Mouse (Mus musculus): ENCODE results near the gene 2900011O08Rik. TPM values are rescaled to one million over a fixed set of nuclear protein-coding genes. Genes with fewer than 3 reads are reported as not detected.

Gene 2900011O08Rik
- polyA plus RNA-seq, 1 experiment, result not detected

- WGBS, result 69% methylated on average over 2 of the region's 2 CpGs
- H3K4me1 ChIP-seq (ENCODE audit: control insufficient read depth, insufficient read depth, insufficient read length), result no peaks in the 10 kb centered on the region
Measured at GRCm38 (mm10) chr16:14091771-14092170, 105.4 kb downstream of the 2900011O08Rik start.

GRCm38 (mm10) chr16:14105891-14106290 lies 119.5 kb downstream of the 2900011O08Rik start:
- peaks cover 3% of the 10 kb centered on the region; the same call in 1 of the 2 replicates for H3K36me3 ChIP-seq (ENCODE audit: control insufficient read depth, insufficient read depth, low read length)
- no peak overlapping the region for H3K27ac ChIP-seq (ENCODE audit: insufficient read depth, low read length)
- no peaks in the 10 kb centered on the region for H3K4me1 ChIP-seq (ENCODE audit: control insufficient read depth, insufficient read depth, insufficient read length)
- WGBS, result 80% methylated on average over 6 of the region's 6 CpGs
- TF ChIP-seq POLR2A (IDR thresholded peaks at IDR 0.05; ENCODE audit: low read depth, low read length) (no peak), CTCF (IDR thresholded peaks at IDR 0.05; ENCODE audit: extremely low read depth, insufficient read depth, insufficient read length, insufficient replicate concordance) (no peak)
- no peak for DNase-seq (ENCODE audit: low read depth in 1 of 2, low spot score in 2 of 2)
- H3K27me3 ChIP-seq (ENCODE audit: control insufficient read depth, insufficient read depth, low read length), result no peaks in the 10 kb centered on the region
- no peak overlapping the region for H3K4me3 ChIP-seq (ENCODE audit: extremely low read depth, insufficient read depth, insufficient read length)

More at GRCm38 (mm10) chr16:14091771-14092170, 105.4 kb downstream of the 2900011O08Rik start:
- Histone ChIP-seq H3K27me3 (ENCODE audit: control insufficient read depth, insufficient read depth, low read length) (no peaks in the 10 kb centered on the region), H3K36me3 (ENCODE audit: control insufficient read depth, insufficient read depth, low read length) (no peaks in the 10 kb centered on the region), H3K27ac (ENCODE audit: insufficient read depth, low read length) (no peak overlapping the region), H3K4me3 (ENCODE audit: extremely low read depth, insufficient read depth, insufficient read length) (no peak overlapping the region)
- no peak for TF ChIP-seq POLR2A (IDR thresholded peaks at IDR 0.05; ENCODE audit: low read depth, low read length)
- no peak for TF ChIP-seq CTCF (IDR thresholded peaks at IDR 0.05; ENCODE audit: extremely low read depth, insufficient read depth, insufficient read length, insufficient replicate concordance)
- DNase-seq (ENCODE audit: low read depth in 1 of 2, low spot score in 2 of 2), result no peak

GRCm38 (mm10) chr16:14109651-14110230 lies 123.3 kb downstream of the 2900011O08Rik start:
- TF ChIP-seq POLR2A (IDR thresholded peaks at IDR 0.05; ENCODE audit: low read depth, low read length) (no peak), CTCF (IDR thresholded peaks at IDR 0.05; ENCODE audit: extremely low read depth, insufficient read depth, insufficient read length, insufficient replicate concordance) (no peak)
- Histone ChIP-seq H3K4me1 (ENCODE audit: control insufficient read depth, insufficient read depth, insufficient read length) (no peaks in the 10 kb centered on the region), H3K27me3 (ENCODE audit: control insufficient read depth, insufficient read depth, low read length) (no peaks in the 10 kb centered on the region), H3K27ac (ENCODE audit: insufficient read depth, low read length) (no peak overlapping the region), H3K36me3 (ENCODE audit: control insufficient read depth, insufficient read depth, low read length) (peaks cover 26% of the 10 kb centered on the region), H3K4me3 (ENCODE audit: extremely low read depth, insufficient read depth, insufficient read length) (no peak overlapping the region)
- no peak for DNase-seq (ENCODE audit: low read depth in 1 of 2, low spot score in 2 of 2)
- 31% methylated on average over 3 of the region's 3 CpGs for WGBS

- Histone ChIP-seq H3K36me3 (ENCODE audit: control insufficient read depth, insufficient read depth, low read length) (peaks cover 28% of the 10 kb centered on the region), H3K27me3 (ENCODE audit: control insufficient read depth, insufficient read depth, low read length) (no peaks in the 10 kb centered on the region), H3K27ac (ENCODE audit: insufficient read depth, low read length) (no peak overlapping the region), H3K4me1 (ENCODE audit: control insufficient read depth, insufficient read depth, insufficient read length) (no peaks in the 10 kb centered on the region), H3K4me3 (ENCODE audit: extremely low read depth, insufficient read depth, insufficient read length) (no peak overlapping the region)
- no peak for DNase-seq (ENCODE audit: low read depth in 1 of 2, low spot score in 2 of 2)
- 52% methylated on average over 2 of the region's 2 CpGs for WGBS
- TF ChIP-seq POLR2A (IDR thresholded peaks at IDR 0.05; ENCODE audit: low read depth, low read length) (no peak), CTCF (IDR thresholded peaks at IDR 0.05; ENCODE audit: extremely low read depth, insufficient read depth, insufficient read length, insufficient replicate concordance) (no peak)
Measured at GRCm38 (mm10) chr16:14110922-14111321, 124.5 kb downstream of the 2900011O08Rik start.

GRCm38 (mm10) chr16:14112133-14112532 lies 125.7 kb downstream of the 2900011O08Rik start:
- H3K36me3 ChIP-seq (ENCODE audit: control insufficient read depth, insufficient read depth, low read length), result peaks cover 32% of the 10 kb centered on the region
- no peaks in the 10 kb centered on the region for H3K27me3 ChIP-seq (ENCODE audit: control insufficient read depth, insufficient read depth, low read length)
- 56% methylated on average over 2 of the region's 2 CpGs for WGBS
- no peak for DNase-seq (ENCODE audit: low read depth in 1 of 2, low spot score in 2 of 2)
- H3K27ac ChIP-seq (ENCODE audit: insufficient read depth, low read length), result 0 out of 2 replicates have a peak overlapping the region, but pooled peaks have one; percentile 13
- TF ChIP-seq POLR2A (IDR thresholded peaks at IDR 0.05; ENCODE audit: low read depth, low read length) (no peak), CTCF (IDR thresholded peaks at IDR 0.05; ENCODE audit: extremely low read depth, insufficient read depth, insufficient read length, insufficient replicate concordance) (no peak)
- no peaks in the 10 kb centered on the region for H3K4me1 ChIP-seq (ENCODE audit: control insufficient read depth, insufficient read depth, insufficient read length)
- H3K4me3 ChIP-seq (ENCODE audit: extremely low read depth, insufficient read depth, insufficient read length), result no peak overlapping the region

GRCm38 (mm10) chr16:14112742-14113141 lies 126.3 kb downstream of the 2900011O08Rik start:
- no peak for DNase-seq (ENCODE audit: low read depth in 1 of 2, low spot score in 2 of 2)
- Histone ChIP-seq H3K4me1 (ENCODE audit: control insufficient read depth, insufficient read depth, insufficient read length) (no peaks in the 10 kb centered on the region), H3K4me3 (ENCODE audit: extremely low read depth, insufficient read depth, insufficient read length) (no peak overlapping the region), H3K27ac (ENCODE audit: insufficient read depth, low read length) (no peak overlapping the region), H3K27me3 (ENCODE audit: control insufficient read depth, insufficient read depth, low read length) (no peaks in the 10 kb centered on the region), H3K36me3 (ENCODE audit: control insufficient read depth, insufficient read depth, low read length) (peaks cover 36% of the 10 kb centered on the region)
- TF ChIP-seq POLR2A (IDR thresholded peaks at IDR 0.05; ENCODE audit: low read depth, low read length), result no peak
- no peak for TF ChIP-seq CTCF (IDR thresholded peaks at IDR 0.05; ENCODE audit: extremely low read depth, insufficient read depth, insufficient read length, insufficient replicate concordance)
- WGBS, result 88% methylated on average over 3 of the region's 3 CpGs

GRCm38 (mm10) chr16:14117299-14117698 lies 130.9 kb downstream of the 2900011O08Rik start:
- no peak overlapping the region for H3K27ac ChIP-seq (ENCODE audit: insufficient read depth, low read length)
- H3K27me3 ChIP-seq (ENCODE audit: control insufficient read depth, insufficient read depth, low read length), result no peaks in the 10 kb centered on the region
- TF ChIP-seq POLR2A (IDR thresholded peaks at IDR 0.05; ENCODE audit: low read depth, low read length) (no peak), CTCF (IDR thresholded peaks at IDR 0.05; ENCODE audit: extremely low read depth, insufficient read depth, insufficient read length, insufficient replicate concordance) (no peak)
- 85% methylated on average over 2 of the region's 2 CpGs for WGBS
- no peak for DNase-seq (ENCODE audit: low read depth in 1 of 2, low spot score in 2 of 2)
- peaks cover 35% of the 10 kb centered on the region for H3K36me3 ChIP-seq (ENCODE audit: control insufficient read depth, insufficient read depth, low read length)
- no peaks in the 10 kb centered on the region for H3K4me1 ChIP-seq (ENCODE audit: control insufficient read depth, insufficient read depth, insufficient read length)
- no peak overlapping the region for H3K4me3 ChIP-seq (ENCODE audit: extremely low read depth, insufficient read depth, insufficient read length)

Data from spleen, adult 2 months (tissue).